Mouse (Mus musculus) stomach, postnatal 0 days (tissue): Measurements from ENCODE around the gene Zfp61.

Experiments
- CTCF ChIP-seq: IDR thresholded peaks from 2 replicates; pipeline ENCODE4 v1.5.1; 2016; ENCODE audit warnings: antibody characterized with exemption, low read depth, mild to moderate bottlenecking, moderate library complexity
- EP300 ChIP-seq: optimal IDR thresholded peaks from 2 replicates; pipeline ENCODE3; 2016; ENCODE audit warnings: antibody characterized with exemption

GRCm38 (mm10) chr7:24291387-24292090 is 9.5 kb downstream of the Zfp61 start:
- TF ChIP-seq EP300 (no peak), CTCF (no peak)
